Mouse (Mus musculus): ENCODE measurements around the gene Tmem39a. TPM values are rescaled to one million over a fixed set of nuclear protein-coding genes. Genes with fewer than 3 reads are reported as not detected.

Tmem39a gene
- polyA plus RNA-seq, 1 experiment from 2014 or later = 45.9 TPM

GRCm38 (mm10) chr16:38594435-38594834, 35.9 kb downstream of the Tmem39a start:
- WGBS = 82% methylated on average over 1 of the region's 1 CpGs
- Histone ChIP-seq H3K4me1 (ENCODE audit: insufficient read depth, low read depth, low read length) (no peaks in the 10 kb centered on the region), H3K27ac (ENCODE audit: low read length) (no peak overlapping the region), H3K4me2 (replicated peaks; ENCODE audit: low read depth, low read length) (no peak overlapping the region), H3K9me3 (ENCODE audit: low read length) (no peaks in the 10 kb centered on the region), H3K36me3 (ENCODE audit: insufficient read depth, low read length) (0 out of 2 replicates have a peak, but pooled peaks cover 2% of the 10 kb centered on the region), H3K4me3 (ENCODE audit: low read depth, low read length) (no peak overlapping the region), H3K27me3 (replicated peaks; ENCODE audit: insufficient read depth, low read length) (no peaks in the 10 kb centered on the region), H3K9ac (replicated peaks; ENCODE audit: low read depth) (no peak overlapping the region)
- TF ChIP-seq EP300 (IDR thresholded peaks at IDR 0.05) = no peak
- no peak for TF ChIP-seq CTCF (IDR thresholded peaks at IDR 0.05)
- DNase-seq (ENCODE audit: low spot score) = no peak
- ATAC-seq = no peak

- Histone ChIP-seq H3K9me3 (ENCODE audit: low read length) (no peaks in the 10 kb centered on the region), H3K4me3 (ENCODE audit: low read depth, low read length) (no peak overlapping the region), H3K9ac (replicated peaks; ENCODE audit: low read depth) (no peak overlapping the region), H3K36me3 (ENCODE audit: insufficient read depth, low read length) (peaks cover 3% of the 10 kb centered on the region; the same call in 1 of the 2 replicates), H3K27me3 (replicated peaks; ENCODE audit: insufficient read depth, low read length) (no peaks in the 10 kb centered on the region), H3K27ac (ENCODE audit: low read length) (no peak overlapping the region), H3K4me1 (ENCODE audit: insufficient read depth, low read depth, low read length) (no peaks in the 10 kb centered on the region), H3K4me2 (replicated peaks; ENCODE audit: low read depth, low read length) (no peak overlapping the region)
- DNase-seq (ENCODE audit: low spot score) (no peak), ATAC-seq (no peak)
- no peak for TF ChIP-seq EP300 (IDR thresholded peaks at IDR 0.05)
- TF ChIP-seq CTCF (IDR thresholded peaks at IDR 0.05) = no peak
- 84% methylated on average over 2 of the region's 2 CpGs for WGBS
Observed at GRCm38 (mm10) chr16:38596099-38596498, 37.6 kb downstream of the Tmem39a start.

- TF ChIP-seq EP300 (IDR thresholded peaks at IDR 0.05) (no peak), CTCF (IDR thresholded peaks at IDR 0.05) (no peak)
- no peaks in the 10 kb centered on the region for H3K27me3 ChIP-seq (replicated peaks; ENCODE audit: insufficient read depth, low read length)
- ATAC-seq (no peak), DNase-seq (ENCODE audit: low spot score) (no peak)
- no peak overlapping the region for H3K4me3 ChIP-seq (ENCODE audit: low read depth, low read length)
- no peaks in the 10 kb centered on the region for H3K4me1 ChIP-seq (ENCODE audit: insufficient read depth, low read depth, low read length)
- peaks cover 4% of the 10 kb centered on the region; the same call in 1 of the 2 replicates for H3K36me3 ChIP-seq (ENCODE audit: insufficient read depth, low read length)
- H3K9ac ChIP-seq (replicated peaks; ENCODE audit: low read depth) = no peak overlapping the region
- no peak overlapping the region for H3K4me2 ChIP-seq (replicated peaks; ENCODE audit: low read depth, low read length)
- H3K27ac ChIP-seq (ENCODE audit: low read length) = no peak overlapping the region
- H3K9me3 ChIP-seq (ENCODE audit: low read length) = no peaks in the 10 kb centered on the region
- 87% methylated on average over 2 of the region's 2 CpGs for WGBS
Observed at GRCm38 (mm10) chr16:38596651-38597050, 38.2 kb downstream of the Tmem39a start.

GRCm38 (mm10) chr16:38598986-38599680, 40.6 kb downstream of the Tmem39a start:
- Histone ChIP-seq H3K9me3 (ENCODE audit: low read length) (no peaks in the 10 kb centered on the region), H3K27me3 (replicated peaks; ENCODE audit: insufficient read depth, low read length) (no peaks in the 10 kb centered on the region), H3K36me3 (ENCODE audit: insufficient read depth, low read length) (peaks cover 22% of the 10 kb centered on the region), H3K4me1 (ENCODE audit: insufficient read depth, low read depth, low read length) (no peaks in the 10 kb centered on the region), H3K4me3 (ENCODE audit: low read depth, low read length) (no peak overlapping the region), H3K4me2 (replicated peaks; ENCODE audit: low read depth, low read length) (no peak overlapping the region), H3K9ac (replicated peaks; ENCODE audit: low read depth) (no peak overlapping the region), H3K27ac (ENCODE audit: low read length) (peak overlapping the region; percentile 20; the same call in 1 of the 2 replicates)
- DNase-seq (ENCODE audit: low spot score) (peak; percentile 82), ATAC-seq (peak; percentile 83)
- peak; percentile 61; the same call in 1 of the 2 replicates for TF ChIP-seq EP300 (IDR thresholded peaks at IDR 0.05)
- no peak for TF ChIP-seq CTCF (IDR thresholded peaks at IDR 0.05)
- WGBS = 54% methylated on average over 11 of the region's 11 CpGs

- no peaks in the 10 kb centered on the region for H3K9me3 ChIP-seq (ENCODE audit: low read length)
- peaks cover 56% of the 10 kb centered on the region for H3K36me3 ChIP-seq (ENCODE audit: insufficient read depth, low read length)
- H3K4me1 ChIP-seq (ENCODE audit: insufficient read depth, low read depth, low read length) = no peaks in the 10 kb centered on the region
- H3K4me2 ChIP-seq (replicated peaks; ENCODE audit: low read depth, low read length) = no peak overlapping the region
- 51% methylated on average over 11 of the region's 11 CpGs for WGBS
- H3K27ac ChIP-seq (ENCODE audit: low read length) = no peak overlapping the region
- DNase-seq (ENCODE audit: low spot score) (peak; percentile 14), ATAC-seq (peak; percentile 23; the same call in 1 of the 2 replicates)
- H3K4me3 ChIP-seq (ENCODE audit: low read depth, low read length) = no peak overlapping the region
- no peak for TF ChIP-seq CTCF (IDR thresholded peaks at IDR 0.05)
- no peak for TF ChIP-seq EP300 (IDR thresholded peaks at IDR 0.05)
- no peak overlapping the region for H3K9ac ChIP-seq (replicated peaks; ENCODE audit: low read depth)
- no peaks in the 10 kb centered on the region for H3K27me3 ChIP-seq (replicated peaks; ENCODE audit: insufficient read depth, low read length)
Observed at GRCm38 (mm10) chr16:38602989-38603804, 44.7 kb downstream of the Tmem39a start.

- Histone ChIP-seq H3K4me3 (ENCODE audit: low read depth, low read length) (no peak overlapping the region), H3K9ac (replicated peaks; ENCODE audit: low read depth) (no peak overlapping the region), H3K36me3 (ENCODE audit: insufficient read depth, low read length) (peaks cover 75% of the 10 kb centered on the region), H3K27me3 (replicated peaks; ENCODE audit: insufficient read depth, low read length) (no peaks in the 10 kb centered on the region), H3K4me1 (ENCODE audit: insufficient read depth, low read depth, low read length) (no peaks in the 10 kb centered on the region), H3K27ac (ENCODE audit: low read length) (no peak overlapping the region), H3K9me3 (ENCODE audit: low read length) (no peaks in the 10 kb centered on the region), H3K4me2 (replicated peaks; ENCODE audit: low read depth, low read length) (no peak overlapping the region)
- ATAC-seq (no peak), DNase-seq (ENCODE audit: low spot score) (no peak)
- WGBS = 88% methylated on average over 7 of the region's 7 CpGs
- TF ChIP-seq CTCF (IDR thresholded peaks at IDR 0.05) (no peak), EP300 (IDR thresholded peaks at IDR 0.05) (no peak)
Observed at GRCm38 (mm10) chr16:38606509-38606908, 48.0 kb downstream of the Tmem39a start.

Data from lung, postnatal 0 days (tissue).